Mouse (Mus musculus) kidney, postnatal 14 days (tissue): ENCODE measurements around the gene Iqcf1.

ENCODE experiments used
- DNase-seq: peaks from one replicate; pipeline ENCODE4 v3.0.0; 2022; ENCODE audit warnings: mixed read lengths

The Iqcf1 gene

DNA sequence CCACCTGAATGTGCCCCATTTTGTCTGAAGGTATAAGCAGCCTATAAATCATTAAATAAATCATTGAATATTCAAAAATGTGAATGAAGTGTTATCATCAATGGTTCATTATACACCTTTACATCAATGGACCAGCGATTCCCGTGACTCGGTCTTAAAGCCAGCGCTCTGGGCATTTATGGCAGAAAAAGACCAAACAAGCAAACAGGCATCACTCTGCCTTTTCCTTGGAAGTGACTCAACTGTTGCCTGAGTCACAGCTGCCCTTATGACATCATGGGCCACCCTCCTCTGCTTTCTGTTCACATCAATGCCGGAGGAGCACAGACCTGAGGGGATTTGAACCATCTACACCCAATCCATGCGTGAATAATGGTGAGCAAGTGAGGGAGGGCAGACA lies at the start of gene Iqcf1:
Gene Iqcf1 (plus strand): TSS at position 301 of the 400 bp plus-strand sequence.
- DNase-seq, result no peak

DNA sequence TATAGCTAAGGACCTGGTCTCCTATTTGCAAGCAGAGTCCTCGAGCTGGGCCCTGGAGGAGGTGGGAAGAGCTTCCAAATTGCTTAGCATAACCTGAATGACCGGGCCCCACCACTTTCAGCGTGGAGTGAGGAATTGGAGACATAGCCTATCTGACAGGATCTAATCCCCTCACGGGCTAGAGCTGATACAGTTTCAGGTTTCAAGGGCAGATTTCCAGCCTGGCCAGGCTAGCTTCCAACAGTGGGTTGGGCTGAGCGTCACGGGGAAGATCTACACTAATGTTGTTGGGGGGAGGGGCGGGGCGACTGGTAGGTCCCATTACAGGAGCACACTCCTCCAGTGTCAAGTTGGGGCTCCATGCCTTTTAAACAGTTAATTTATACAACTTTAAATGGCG lies 49.1 kb upstream of the Iqcf1 start:
- DNase-seq, result peak; percentile 88

DNA sequence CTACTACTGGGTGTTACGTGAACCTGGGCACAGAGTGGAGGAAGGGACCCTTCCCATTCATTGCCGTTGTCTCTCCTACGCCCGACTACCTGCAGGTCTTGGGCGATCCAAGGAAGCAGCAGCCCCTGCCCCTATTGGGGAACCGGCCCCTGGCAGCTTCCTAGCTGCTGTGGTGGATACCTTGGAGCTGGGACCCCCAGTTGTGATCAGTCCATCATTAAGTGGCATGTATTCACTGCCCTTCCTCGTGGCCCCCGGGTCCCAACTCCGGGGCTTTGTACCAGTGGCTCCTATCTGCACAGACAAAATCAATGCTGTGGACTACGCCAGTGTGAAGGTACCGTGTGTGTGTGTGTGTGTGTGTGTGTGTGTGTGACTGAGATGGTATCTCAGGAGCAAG lies 48.5 kb upstream of the Iqcf1 start:
- DNase-seq, result no peak

DNA sequence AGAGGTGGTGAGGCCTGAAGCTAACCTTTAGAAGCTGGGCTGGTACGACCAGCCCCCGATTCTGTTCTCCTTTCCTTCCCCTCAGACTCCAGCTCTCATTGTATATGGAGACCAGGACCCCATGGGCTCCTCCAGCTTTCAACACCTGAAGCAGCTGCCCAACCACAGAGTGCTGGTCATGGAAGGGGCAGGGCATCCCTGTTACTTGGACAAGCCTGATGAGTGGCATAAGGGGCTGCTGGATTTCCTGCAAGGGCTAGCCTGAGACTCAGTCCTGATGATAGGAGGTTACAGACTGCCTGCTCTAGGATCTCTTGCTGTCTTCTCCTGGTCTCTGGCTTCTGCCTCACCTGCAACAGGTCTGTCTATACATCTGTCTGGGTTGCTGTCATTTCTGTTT lies 47.9 kb upstream of the Iqcf1 start:
- DNase-seq, result no peak

DNA sequence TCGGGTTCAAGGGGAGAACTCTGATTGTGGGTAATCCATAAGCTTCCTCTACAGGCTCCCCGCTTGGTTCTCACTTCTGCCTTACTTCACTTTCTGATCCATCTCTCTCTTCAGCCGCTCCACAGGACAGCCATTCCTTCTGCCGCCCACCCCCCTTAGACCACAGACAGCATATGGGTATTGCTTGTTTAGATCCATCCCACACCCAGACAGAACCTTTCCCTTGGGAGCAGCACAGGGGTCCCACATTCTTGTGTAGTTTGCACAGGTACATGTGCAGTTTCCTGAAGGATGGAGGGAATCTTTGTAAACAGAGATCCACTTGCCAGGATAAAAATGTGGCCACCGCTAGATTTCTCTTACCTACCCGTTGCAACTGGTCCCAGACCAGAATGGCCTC lies 47.4 kb upstream of the Iqcf1 start:
- DNase-seq, result no peak

DNA sequence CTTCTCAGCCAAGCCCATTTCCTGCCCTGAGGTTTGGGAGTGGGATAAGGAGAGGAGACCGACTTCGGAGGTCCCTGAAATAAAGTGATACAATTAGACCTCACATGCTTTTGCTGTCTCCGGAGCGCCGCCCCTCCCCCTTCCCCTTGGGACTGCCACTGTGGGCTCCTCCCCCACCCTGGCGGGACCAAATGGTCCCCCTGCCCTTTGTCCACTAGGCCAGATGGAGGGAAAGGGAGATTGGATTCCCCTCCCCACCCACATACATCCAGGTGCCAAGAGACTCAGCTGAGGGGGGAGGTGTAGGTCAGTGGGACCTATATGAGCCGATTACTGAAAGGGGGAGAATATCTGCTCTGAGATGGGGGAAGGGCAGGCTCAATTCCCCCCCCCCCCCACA lies 46.9 kb upstream of the Iqcf1 start:
- peak; percentile 84 for DNase-seq

DNA sequence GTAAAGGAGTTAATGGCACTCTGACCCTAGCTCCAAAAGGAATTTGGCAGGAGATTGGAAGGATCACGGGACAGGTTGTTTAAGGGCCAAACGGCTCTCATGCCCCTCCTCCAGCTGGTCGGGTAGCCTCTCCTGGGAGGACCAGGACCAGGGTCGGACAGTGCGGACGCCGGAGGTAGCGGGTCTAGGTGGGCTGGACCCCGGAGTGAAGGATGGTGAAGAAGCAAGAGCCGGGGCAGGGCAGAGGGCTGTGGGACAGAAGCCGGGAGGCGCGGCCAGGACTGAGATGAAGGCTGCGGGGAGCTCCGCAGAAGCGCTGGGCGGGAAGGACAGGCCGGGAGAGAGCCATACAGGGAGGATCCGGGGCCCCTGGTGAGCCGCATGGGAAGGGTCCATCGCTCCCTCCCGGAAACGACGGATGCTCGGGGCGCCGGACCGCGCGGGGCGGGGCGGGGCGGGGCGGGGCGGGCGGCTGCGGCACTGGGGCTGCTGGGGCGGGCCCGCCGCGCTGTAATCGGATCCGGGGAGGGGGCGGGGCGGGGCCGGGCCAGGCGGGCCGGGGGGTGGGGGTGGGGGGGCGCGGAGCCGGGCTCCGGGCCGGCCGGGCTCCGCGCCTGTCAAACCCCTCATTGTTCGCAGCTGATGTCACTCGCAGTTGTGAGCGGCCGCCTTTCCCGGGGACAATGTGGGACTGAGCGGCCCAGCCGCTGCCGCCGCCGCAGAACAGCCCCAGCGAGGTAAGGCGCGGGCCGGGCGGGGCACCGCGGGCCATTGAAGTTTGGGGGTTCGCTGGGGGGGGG lies 46.3 kb upstream of the Iqcf1 start, which contains the start of gene Pcbp4:
Gene Pcbp4 (plus strand): TSS at position 21 of the 800 bp plus-strand sequence.
- peak; percentile 87 for DNase-seq

DNA sequence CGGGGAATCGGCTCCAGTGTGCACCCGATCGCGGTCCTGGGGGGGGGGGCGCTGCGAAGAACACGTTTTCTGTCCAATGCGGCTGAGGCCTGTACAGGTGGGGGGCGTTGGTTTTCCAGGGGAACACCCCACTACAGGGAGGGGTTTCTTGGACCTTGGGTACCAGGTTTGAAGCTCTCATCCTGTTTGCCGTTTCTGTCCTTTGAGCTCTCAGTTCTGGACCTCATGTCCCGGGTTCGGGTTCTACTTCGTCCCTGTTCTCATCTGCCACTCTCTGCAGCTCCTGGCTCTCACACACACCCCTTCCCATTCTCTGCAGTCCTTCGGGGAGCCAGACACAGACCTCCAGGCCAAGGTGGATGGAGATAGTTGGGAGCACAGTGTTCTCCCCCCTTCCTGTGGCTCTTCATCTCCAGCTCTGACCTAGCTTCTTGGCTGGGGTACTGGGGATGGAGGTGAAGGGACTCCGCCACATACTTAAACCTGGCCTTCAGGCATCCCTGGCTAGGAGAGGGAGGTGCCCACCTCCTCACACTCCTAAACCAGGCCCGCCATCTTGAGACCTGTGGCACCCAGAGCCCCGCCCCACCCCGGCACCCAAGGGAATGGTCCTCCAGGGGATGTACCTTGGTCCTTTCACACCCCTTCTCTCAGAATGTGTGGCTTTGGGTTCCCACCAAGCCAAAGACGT lies 45.6 kb upstream of the Iqcf1 start:
- DNase-seq, result no peak

DNA sequence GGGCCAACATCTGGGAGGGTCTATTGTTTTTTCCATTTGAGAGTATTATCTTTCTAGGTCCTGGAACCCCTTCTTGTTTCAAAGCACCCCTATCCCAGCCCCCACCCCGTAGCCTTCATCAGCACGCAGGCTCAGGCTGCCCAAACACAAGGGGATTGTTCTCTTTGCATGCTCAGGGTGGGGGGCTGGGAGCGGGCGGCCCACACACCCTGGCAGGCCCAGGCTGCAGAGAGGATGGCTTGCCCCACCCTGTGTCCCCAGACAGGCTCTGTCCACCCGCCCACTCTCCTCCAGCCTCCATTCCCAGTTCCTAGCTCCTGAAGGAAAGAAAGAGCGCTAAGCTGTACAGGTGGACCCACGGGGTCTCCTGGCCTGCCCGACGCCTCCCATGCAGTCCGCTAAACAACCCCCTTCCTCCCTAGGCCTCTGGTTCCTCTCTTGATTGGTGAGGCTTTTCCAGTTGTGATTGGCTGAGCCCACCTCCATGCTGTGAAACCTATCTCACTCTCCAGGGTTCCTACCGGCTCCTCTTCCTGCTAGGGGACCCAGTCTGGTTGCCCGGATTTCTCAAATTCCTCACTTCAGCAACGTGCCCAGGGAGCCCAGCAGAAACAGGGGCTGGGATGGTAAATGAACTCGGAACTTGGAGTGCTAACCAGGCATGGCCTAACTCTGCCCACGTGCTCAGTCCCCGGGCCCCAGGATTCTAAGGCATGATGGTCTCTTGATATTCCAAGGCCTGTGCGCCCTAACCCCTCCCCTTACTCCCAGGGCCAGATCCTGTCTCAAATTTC lies 44.7 kb upstream of the Iqcf1 start:
- no peak for DNase-seq

DNA sequence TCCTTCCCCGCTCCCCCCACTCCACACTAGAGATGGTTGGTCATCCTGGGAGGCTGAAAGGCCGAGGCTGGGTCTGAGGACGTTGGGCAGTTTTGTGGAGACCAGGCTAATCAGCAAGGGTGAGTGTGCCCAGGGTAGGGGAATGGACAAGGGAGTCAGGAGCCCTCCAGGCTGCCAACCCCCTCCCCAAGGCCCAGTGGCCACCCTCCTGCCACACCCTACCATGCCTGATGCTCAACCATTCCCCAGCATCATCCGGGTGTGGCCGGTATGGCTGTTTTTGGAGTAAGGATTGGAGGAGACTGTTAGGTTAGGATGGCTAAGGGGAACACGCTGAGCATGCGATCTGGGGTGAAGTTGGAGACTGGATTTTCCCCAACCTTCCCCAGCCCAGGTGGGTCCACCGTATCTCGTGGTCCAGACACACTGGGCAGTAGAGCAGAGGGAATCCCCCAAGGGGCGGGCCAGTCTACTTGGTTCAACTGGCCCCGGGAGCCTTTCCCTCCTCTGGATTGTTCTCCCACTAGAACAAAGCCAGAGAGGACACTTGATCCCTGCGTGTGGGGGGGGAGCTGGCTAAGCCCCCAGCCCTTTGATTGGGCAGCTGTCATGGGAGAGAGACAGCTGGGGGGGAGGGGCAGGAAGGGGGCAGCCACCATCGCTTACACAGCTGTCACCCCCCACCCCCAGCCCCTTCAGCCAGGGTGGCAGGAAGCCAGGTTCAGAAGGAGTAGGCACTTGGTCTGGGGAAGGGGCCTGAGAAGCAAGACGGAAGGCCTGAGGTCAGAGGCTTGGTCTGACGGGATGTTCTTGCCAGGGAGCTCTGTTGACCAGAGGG lies 43.2 kb upstream of the Iqcf1 start:
- DNase-seq, result no peak

DNA sequence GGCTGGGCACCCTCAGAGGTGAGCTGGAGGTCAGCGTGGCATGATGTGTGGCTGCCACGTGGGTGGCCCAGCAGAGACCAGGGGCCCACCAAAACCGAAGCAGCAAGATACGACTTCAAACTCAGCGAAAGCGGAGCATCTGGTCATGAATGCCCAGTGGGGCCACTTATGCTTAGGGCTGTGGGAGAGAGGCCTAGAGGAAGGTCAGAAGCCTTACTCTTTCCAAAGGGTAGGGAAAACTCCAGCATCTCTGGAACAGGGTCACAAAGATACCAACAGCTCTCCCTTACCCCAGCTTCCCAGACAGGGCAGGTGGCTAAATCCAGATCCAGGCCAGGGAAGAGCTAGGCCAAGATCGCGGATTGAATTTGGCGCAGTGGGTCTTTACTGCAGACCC lies 42.6 kb upstream of the Iqcf1 start:
- no peak for DNase-seq

DNA sequence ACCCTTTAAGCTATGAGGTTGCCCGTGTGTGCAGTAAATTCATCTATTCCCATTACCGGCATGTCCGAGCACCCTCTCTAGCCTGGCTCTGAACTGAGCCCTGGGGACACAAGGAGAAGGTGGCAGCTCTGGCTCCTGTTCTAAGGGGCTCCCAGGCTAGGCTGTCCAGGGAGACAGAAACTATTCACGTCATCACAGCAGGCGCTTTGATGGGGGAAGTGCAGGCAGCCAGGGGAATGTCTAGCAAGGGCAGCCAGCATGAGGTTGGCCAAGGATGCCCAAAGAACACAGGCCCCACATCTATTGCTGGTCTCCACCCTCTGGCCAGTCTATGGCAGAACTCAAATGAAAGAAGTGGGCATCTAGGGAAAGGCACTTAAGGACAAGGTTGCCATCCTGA lies 41.8 kb upstream of the Iqcf1 start:
- DNase-seq, result no peak

DNA sequence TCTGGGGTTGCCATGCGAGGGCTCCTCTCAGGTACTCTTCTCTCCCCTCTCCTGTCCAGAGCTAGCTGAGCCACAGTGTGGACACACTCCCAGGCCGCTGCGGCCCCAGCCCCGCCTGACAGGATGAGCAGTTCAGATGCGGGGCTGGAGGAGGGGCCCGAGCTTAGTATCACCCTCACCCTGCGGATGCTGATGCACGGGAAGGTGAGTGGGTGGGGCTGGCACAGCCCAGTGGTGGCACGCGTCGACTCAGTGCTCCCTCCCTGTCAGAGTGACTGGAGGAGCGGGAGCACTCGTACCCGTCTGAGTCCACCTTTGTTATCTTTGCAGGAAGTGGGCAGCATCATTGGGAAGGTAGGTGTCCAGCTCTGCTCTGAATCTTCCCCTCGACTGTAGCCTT lies 39.8 kb upstream of the Iqcf1 start:
- no peak for DNase-seq

DNA sequence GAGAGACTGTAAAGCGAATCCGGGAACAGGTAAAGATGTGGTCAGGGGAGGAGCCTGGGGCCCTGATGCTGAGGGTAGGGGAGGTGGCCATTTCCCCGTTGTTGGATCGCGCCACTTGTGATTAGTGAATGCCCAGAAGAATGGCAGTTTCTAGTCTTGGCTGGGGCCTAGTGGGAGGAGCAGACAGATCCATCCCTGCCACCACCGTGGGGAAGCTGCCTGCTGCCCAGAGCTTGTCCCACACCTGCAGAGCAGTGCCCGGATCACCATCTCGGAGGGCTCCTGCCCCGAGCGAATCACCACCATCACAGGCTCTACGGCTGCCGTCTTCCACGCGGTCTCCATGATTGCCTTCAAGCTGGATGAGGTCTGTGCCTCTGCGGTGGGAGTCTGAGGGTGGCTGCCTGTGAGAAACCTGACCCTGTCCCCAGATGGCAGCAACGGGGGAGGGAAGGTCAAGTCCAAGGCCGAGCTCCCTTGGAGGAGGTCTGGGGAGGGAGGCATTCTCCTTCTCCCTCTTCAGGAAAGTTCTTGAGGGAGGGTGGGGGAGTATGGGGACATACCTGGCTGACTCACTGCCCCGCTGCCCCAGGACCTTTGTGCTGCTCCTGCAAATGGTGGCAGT lies 39.3 kb upstream of the Iqcf1 start:
- no peak for DNase-seq

DNA sequence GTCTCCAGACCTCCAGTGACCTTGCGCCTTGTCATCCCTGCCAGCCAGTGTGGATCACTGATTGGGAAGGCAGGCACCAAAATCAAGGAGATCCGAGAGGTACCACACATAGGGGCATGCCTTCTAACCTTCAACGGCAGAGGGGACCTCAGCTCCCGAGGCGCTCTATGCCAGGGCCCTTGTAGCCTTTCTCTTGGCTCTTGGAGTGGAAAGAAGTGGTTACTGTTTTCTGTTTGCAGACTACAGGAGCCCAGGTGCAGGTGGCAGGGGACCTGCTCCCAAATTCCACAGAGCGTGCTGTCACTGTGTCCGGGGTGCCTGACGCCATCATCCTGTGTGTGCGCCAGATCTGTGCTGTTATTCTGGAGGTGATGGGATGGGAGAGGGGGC lies 38.7 kb upstream of the Iqcf1 start:
- DNase-seq, result no peak

DNA sequence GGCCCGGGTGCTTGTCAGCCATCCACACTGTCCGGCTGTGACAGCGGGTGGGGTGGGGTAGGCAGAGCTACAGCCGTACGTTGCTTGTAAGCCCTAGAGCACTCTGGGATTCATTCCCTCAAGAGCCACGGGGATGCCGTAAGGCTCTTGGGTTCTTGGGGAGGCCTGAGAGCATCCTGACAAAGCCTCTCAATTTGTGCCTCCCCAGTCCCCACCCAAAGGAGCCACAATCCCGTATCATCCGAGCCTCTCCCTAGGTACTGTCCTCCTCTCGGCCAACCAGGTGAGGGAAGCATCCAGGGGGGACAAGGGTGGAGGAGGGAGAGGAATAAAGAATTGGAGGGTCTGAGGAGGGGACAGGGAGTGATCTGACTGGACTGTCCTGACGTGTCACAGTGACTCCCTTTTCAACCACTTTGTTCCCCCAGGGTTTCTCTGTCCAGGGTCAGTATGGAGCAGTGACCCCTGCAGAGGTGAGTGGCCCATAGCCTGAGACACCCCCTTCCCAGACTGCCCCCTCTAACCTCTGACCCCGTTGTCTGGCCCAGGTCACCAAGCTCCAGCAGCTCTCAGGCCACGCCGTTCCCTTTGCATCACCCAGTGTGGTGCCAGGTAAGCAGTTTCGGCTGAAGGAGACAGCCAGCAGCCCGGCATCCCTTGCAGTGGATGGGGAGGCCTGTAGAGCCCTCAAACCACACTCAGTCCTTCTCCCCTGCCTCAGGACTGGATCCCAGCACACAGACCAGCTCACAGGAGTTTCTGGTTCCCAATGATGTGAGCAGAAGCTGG lies 37.9 kb upstream of the Iqcf1 start:
- no peak for DNase-seq

DNA sequence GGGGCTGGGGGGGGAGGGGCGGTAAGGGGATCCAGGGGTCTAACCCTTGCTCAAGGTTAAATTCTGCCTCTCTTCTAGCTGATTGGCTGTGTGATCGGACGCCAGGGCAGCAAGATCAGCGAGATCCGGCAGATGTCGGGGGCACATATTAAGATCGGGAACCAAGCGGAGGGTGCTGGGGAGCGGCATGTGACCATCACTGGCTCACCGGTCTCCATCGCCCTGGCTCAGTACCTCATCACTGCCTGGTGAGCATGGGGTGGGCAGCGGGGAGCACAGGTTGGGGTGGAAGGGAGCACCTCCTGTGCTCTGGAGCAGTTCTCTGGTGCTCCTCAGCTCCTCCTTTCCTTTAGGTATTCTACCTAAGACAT lies 37.4 kb upstream of the Iqcf1 start:
- DNase-seq, result no peak

DNA sequence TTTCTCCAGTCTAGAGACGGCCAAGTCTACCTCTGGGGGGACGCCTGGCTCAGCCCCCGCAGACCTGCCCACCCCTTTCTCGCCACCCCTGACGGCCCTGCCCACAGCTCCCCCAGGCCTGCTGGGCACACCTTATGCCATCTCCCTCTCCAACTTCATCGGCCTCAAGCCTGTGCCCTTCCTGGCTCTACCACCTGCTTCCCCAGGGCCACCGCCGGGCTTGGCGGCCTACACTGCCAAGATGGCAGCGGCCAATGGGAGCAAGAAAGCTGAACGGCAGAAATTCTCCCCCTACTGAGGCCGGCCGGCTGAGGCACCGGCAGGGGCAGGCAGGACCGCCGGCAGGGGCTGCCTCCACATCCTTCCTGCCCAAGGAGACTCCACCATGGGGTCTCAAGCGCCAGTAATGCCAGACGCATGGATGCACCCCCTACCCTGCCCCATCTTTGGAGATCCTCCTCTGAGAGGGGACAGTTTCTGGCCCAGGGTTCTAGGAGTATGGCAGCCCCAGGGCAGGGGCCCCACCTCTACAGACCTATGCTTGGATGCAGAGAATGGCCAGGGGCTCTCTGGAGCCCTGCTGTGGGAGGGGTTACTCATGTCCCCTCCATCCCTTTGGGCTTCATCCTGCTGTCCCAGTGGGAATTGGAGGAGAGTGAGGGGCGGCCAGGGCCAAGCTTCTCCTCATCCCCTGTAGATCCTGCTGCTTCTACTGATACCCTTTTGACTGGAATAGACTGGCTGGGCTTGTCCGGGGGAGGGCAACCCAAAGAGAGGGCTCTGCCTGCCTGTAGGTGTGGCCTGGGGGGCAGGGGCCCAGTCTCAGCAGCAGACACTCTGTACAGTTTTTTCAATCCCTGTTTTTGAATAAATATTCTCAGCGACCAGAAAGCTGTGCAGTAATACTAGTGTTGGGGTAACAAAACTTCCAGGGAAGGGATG lies 36.4 kb upstream of the Iqcf1 start:
- no peak for DNase-seq

DNA sequence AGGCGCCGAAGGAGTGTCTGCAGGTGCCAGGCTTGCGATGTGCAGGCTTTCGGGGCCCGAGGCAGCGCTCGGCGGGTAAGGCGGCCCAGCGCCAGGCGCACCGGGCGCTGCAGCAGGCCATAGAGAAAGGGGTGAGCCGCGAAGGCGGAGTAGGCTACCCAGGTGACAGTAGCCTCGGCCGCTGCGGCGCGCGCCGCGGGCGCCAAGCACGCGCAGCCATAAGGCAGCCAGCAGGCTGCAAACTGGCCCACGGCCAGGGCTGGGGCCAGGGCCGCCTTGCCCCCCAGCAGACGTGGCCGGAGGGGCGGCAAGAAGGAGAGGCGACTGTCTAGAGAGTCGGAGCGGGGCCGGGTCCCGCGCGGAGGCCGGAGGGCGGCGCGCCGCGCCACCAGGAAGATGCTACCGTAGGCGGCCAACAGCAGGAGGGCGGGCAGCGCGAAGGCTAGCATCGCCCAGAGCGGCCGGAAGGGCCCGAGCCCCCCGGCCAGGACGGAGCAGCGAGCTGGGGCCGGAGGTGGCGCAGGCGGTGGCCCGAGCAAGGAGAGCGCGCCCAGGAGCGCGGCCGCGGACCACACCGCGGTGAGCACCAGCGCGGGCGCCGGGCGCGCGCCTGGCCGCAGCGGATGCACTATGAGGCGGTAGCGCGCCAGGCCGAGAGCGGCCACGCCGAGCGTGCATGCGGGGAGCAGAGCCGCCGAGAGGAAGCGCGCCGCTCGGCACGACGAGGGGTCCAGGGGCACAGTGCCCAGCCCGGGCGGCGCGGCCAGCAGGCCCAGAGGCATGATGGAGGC lies 34.8 kb upstream of the Iqcf1 start:
- DNase-seq, result peak; percentile 74
